Mouse (Mus musculus): ENCODE results near the gene Lrrc71. TPM values are rescaled to one million over a fixed set of nuclear protein-coding genes. Genes with fewer than 3 reads are reported as not detected.

Lrrc71 gene
- polyA plus RNA-seq (2012; rRNA removed), result 0.03 TPM in 2 replicates

- H3K27ac ChIP-seq (ENCODE audit: insufficient read depth, low read depth, low read length), result no peak within 1 kb of the TSS
- H3K27me3 ChIP-seq (ENCODE audit: control insufficient read depth, insufficient read depth, low read length), result no peaks in the 10 kb centered on the region
- H3K4me1 ChIP-seq (ENCODE audit: control insufficient read depth, insufficient read depth, insufficient read length, low read length), result no peaks in the 10 kb centered on the region
- TF ChIP-seq POLR2A (IDR thresholded peaks at IDR 0.05; ENCODE audit: low read depth, low read length), result no peak
- no peak for TF ChIP-seq CTCF (IDR thresholded peaks at IDR 0.05; ENCODE audit: extremely low read depth, insufficient read length, insufficient replicate concordance, low read depth, low read length)
- whole genome bisulfite sequencing, result 31% methylated on average over 13 of the region's 13 CpGs
- no peak within 1 kb of the TSS for H3K4me3 ChIP-seq (ENCODE audit: low read depth, low read length)
- no peaks in the 10 kb centered on the region for H3K36me3 ChIP-seq (ENCODE audit: control insufficient read depth, insufficient read depth, low read length)
These were observed at the start of gene Lrrc71 for GRCm38 (mm10) chr3:87748431-87748830. Lrrc71 (minus strand) TSS chr3:87748625.

- H3K27me3 ChIP-seq (ENCODE audit: control insufficient read depth, insufficient read depth, low read length), result peaks cover 60% of the 10 kb centered on the region
- H3K36me3 ChIP-seq (ENCODE audit: control insufficient read depth, insufficient read depth, low read length), result no peaks in the 10 kb centered on the region
- TF ChIP-seq POLR2A (IDR thresholded peaks at IDR 0.05; ENCODE audit: low read depth, low read length), result no peak
- no peak for TF ChIP-seq CTCF (IDR thresholded peaks at IDR 0.05; ENCODE audit: extremely low read depth, insufficient read length, insufficient replicate concordance, low read depth, low read length)
- WGBS, result 2% methylated on average over 29 of the region's 29 CpGs
- no peak within 1 kb of the TSS for H3K27ac ChIP-seq (ENCODE audit: insufficient read depth, low read depth, low read length)
- peak within 1 kb of the TSS; percentile 27; the same call in 1 of the 2 replicates for H3K4me3 ChIP-seq (ENCODE audit: low read depth, low read length)
- peaks cover 7% of the 10 kb centered on the region; the same call in 1 of the 2 replicates for H3K4me1 ChIP-seq (ENCODE audit: control insufficient read depth, insufficient read depth, insufficient read length, low read length)
These were observed 48.4 kb upstream of the Lrrc71 start, which contains the start of gene Insrr for GRCm38 (mm10) chr3:87796736-87797334. Insrr (plus strand) TSS chr3:87796951.

GRCm38 (mm10) chr3:87795336-87796277, 47.2 kb upstream of the Lrrc71 start:
- TF ChIP-seq CTCF (IDR thresholded peaks at IDR 0.05; ENCODE audit: extremely low read depth, insufficient read length, insufficient replicate concordance, low read depth, low read length), result peak; percentile 67
- TF ChIP-seq POLR2A (IDR thresholded peaks at IDR 0.05; ENCODE audit: low read depth, low read length), result no peak
- Histone ChIP-seq H3K4me3 (ENCODE audit: low read depth, low read length) (no peak overlapping the region), H3K4me1 (ENCODE audit: control insufficient read depth, insufficient read depth, insufficient read length, low read length) (peaks cover 7% of the 10 kb centered on the region; the same call in 1 of the 2 replicates), H3K36me3 (ENCODE audit: control insufficient read depth, insufficient read depth, low read length) (no peaks in the 10 kb centered on the region), H3K27ac (ENCODE audit: insufficient read depth, low read depth, low read length) (no peak overlapping the region), H3K27me3 (ENCODE audit: control insufficient read depth, insufficient read depth, low read length) (peaks cover 65% of the 10 kb centered on the region)
- WGBS, result 15% methylated on average over 33 of the region's 33 CpGs

GRCm38 (mm10) chr3:87794922-87795325, 46.5 kb upstream of the Lrrc71 start, which contains the start of gene Ntrk1:
Ntrk1 (minus strand) TSS chr3:87795162.
- H3K27me3 ChIP-seq (ENCODE audit: control insufficient read depth, insufficient read depth, low read length), result peaks cover 65% of the 10 kb centered on the region
- TF ChIP-seq CTCF (IDR thresholded peaks at IDR 0.05; ENCODE audit: extremely low read depth, insufficient read length, insufficient replicate concordance, low read depth, low read length) (no peak), POLR2A (IDR thresholded peaks at IDR 0.05; ENCODE audit: low read depth, low read length) (no peak)
- peaks cover 7% of the 10 kb centered on the region; the same call in 1 of the 2 replicates for H3K4me1 ChIP-seq (ENCODE audit: control insufficient read depth, insufficient read depth, insufficient read length, low read length)
- no peaks in the 10 kb centered on the region for H3K36me3 ChIP-seq (ENCODE audit: control insufficient read depth, insufficient read depth, low read length)
- H3K4me3 ChIP-seq (ENCODE audit: low read depth, low read length), result no peak within 1 kb of the TSS
- 1% methylated on average over 46 of the region's 47 CpGs for WGBS
- no peak within 1 kb of the TSS for H3K27ac ChIP-seq (ENCODE audit: insufficient read depth, low read depth, low read length)

GRCm38 (mm10) chr3:87789768-87790167, 41.3 kb upstream of the Lrrc71 start:
- WGBS, result 44% methylated on average over 5 of the region's 5 CpGs
- no peak overlapping the region for H3K4me3 ChIP-seq (ENCODE audit: low read depth, low read length)
- no peak overlapping the region for H3K27ac ChIP-seq (ENCODE audit: insufficient read depth, low read depth, low read length)
- peaks cover 23% of the 10 kb centered on the region; the same call in 1 of the 2 replicates for H3K27me3 ChIP-seq (ENCODE audit: control insufficient read depth, insufficient read depth, low read length)
- TF ChIP-seq POLR2A (IDR thresholded peaks at IDR 0.05; ENCODE audit: low read depth, low read length), result no peak
- TF ChIP-seq CTCF (IDR thresholded peaks at IDR 0.05; ENCODE audit: extremely low read depth, insufficient read length, insufficient replicate concordance, low read depth, low read length), result no peak
- peaks cover 3% of the 10 kb centered on the region; the same call in 1 of the 2 replicates for H3K4me1 ChIP-seq (ENCODE audit: control insufficient read depth, insufficient read depth, insufficient read length, low read length)
- H3K36me3 ChIP-seq (ENCODE audit: control insufficient read depth, insufficient read depth, low read length), result no peaks in the 10 kb centered on the region

GRCm38 (mm10) chr3:87789248-87789647, 40.8 kb upstream of the Lrrc71 start:
- no peak overlapping the region for H3K4me3 ChIP-seq (ENCODE audit: low read depth, low read length)
- no peaks in the 10 kb centered on the region for H3K4me1 ChIP-seq (ENCODE audit: control insufficient read depth, insufficient read depth, insufficient read length, low read length)
- TF ChIP-seq CTCF (IDR thresholded peaks at IDR 0.05; ENCODE audit: extremely low read depth, insufficient read length, insufficient replicate concordance, low read depth, low read length) (no peak), POLR2A (IDR thresholded peaks at IDR 0.05; ENCODE audit: low read depth, low read length) (no peak)
- no peak overlapping the region for H3K27ac ChIP-seq (ENCODE audit: insufficient read depth, low read depth, low read length)
- 74% methylated on average over 1 of the region's 1 CpGs for WGBS
- peaks cover 18% of the 10 kb centered on the region; the same call in 1 of the 2 replicates for H3K27me3 ChIP-seq (ENCODE audit: control insufficient read depth, insufficient read depth, low read length)
- H3K36me3 ChIP-seq (ENCODE audit: control insufficient read depth, insufficient read depth, low read length), result no peaks in the 10 kb centered on the region
